Mouse (Mus musculus) liver, embryonic 14.5 days (tissue): ENCODE measurements around the gene Gpr85. TPM values are rescaled to one million over a fixed set of nuclear protein-coding genes. Genes with fewer than 3 reads are reported as not detected.

ENCODE experiments used
- ATAC-seq: fragments of 200-750 bp; cut with Nextera tagmentation; 2 replicates; pipeline ENCODE4 v1.8.0; 2017; ENCODE audit warnings: moderate number of reproducible peaks, mild to moderate bottlenecking, moderate library complexity; ENCODE audit not compliant: insufficient read depth
- DNase-seq, 3 experiments: peaks; one replicate each; pipeline ENCODE4 v3.0.0-alpha.2; 2012 to 2013; ENCODE audit warnings: low read depth in 3 of 3, low spot score in 3 of 3
- H3K27ac ChIP-seq: fragments of 300-500 bp; sonication (generic); 2 replicates; pipeline ENCODE4 v1.5.1; 2014; ENCODE audit warnings: moderate library complexity, mild to moderate bottlenecking, control low read depth, inconsistent platforms
- H3K27me3 ChIP-seq: fragments of 300-500 bp; sonication (generic); 2 replicates; pipeline ENCODE4 v1.6.1; 2014; ENCODE audit warnings: mild to moderate bottlenecking, low read length, moderate library complexity; ENCODE audit not compliant: control insufficient read depth, insufficient read depth
- H3K36me3 ChIP-seq: fragments of 300-500 bp; sonication (generic); replicated peaks from 2 replicates; pipeline ENCODE4 v1.6.1; 2014; ENCODE audit warnings: low read depth; ENCODE audit not compliant: control insufficient read depth, insufficient read depth
- H3K4me1 ChIP-seq, 2 experiments: fragments of 200-500 bp in 1 of 2; fragments of 300-500 bp in 1 of 2; sonication (generic) in 1 of 2; replicated peaks; 2 replicates each; pipeline ENCODE4 v1.6.1; 2012 to 2014; ENCODE audit warnings: antibody characterized with exemption in 1 of 2, inconsistent platforms in 1 of 2, low read length in 1 of 2; ENCODE audit not compliant: control insufficient read depth in 2 of 2, insufficient read depth in 2 of 2
- H3K4me2 ChIP-seq: fragments of 300-500 bp; sonication (generic); 2 replicates; pipeline ENCODE4 v1.6.1; 2014; ENCODE audit warnings: low read depth, mild to moderate bottlenecking, control low read depth, moderate library complexity
- H3K4me3 ChIP-seq, 2 experiments: fragments of 200-500 bp in 1 of 2; fragments of 300-500 bp in 1 of 2; sonication (generic) in 1 of 2; 2 replicates each; pipeline ENCODE4 v1.5.1; 2012 to 2014; ENCODE audit warnings: low read depth in 2 of 2, low read length in 2 of 2, mild to moderate bottlenecking in 2 of 2, control low read depth in 1 of 2, inconsistent platforms in 1 of 2, moderate library complexity in 1 of 2; ENCODE audit not compliant: insufficient read depth in 1 of 2
- H3K9ac ChIP-seq: fragments of 300-500 bp; sonication (generic); replicated peaks from 2 replicates; pipeline ENCODE4 v1.6.1; 2014; ENCODE audit warnings: mild to moderate bottlenecking, control low read depth, moderate library complexity
- H3K9me3 ChIP-seq: fragments of 300-500 bp; sonication (generic); 2 replicates; pipeline ENCODE4 v1.6.1; 2016; ENCODE audit warnings: low read length, mixed read lengths; ENCODE audit not compliant: control insufficient read depth
- CTCF ChIP-seq: IDR thresholded peaks from 2 replicates; pipeline ENCODE4 v1.5.1; 2016; ENCODE audit warnings: antibody characterized with exemption, low read depth, control low read depth
- EP300 ChIP-seq: IDR thresholded peaks from 2 replicates; pipeline ENCODE4 v1.6.1; 2016; ENCODE audit warnings: antibody characterized with exemption, low read depth
- WGBS: fragments of 180-500 bp; shearing (Covaris S2); extraction: QIAGEN DNeasy Blood & Tissue Kit; methylation state at CpG from one replicate; pipeline ENCODE4 v1.1.7; 2014; ENCODE audit not compliant: insufficient replicate concordance; 5-methylcytosine and 5-hydroxymethylcytosine counted together
- polyA plus RNA-seq, 2 experiments: library from polyadenylated mRNA; depleted of rRNA in 1 of 2; stranded (reverse) in 1 of 2; unstranded in 1 of 2; fragments of >200 nt; fragmentation: Nextera tagmentation in 1 of 2; extraction: Ambion mirVana in 1 of 2; gene quantifications; 2 replicates each; pipeline versions ENCODE4 v1.2.1 to v1.2.3; 2012 to 2014

The Gpr85 gene
- polyA plus RNA-seq, 2 experiments = 0.11 to 0.13 TPM

- Histone ChIP-seq H3K27ac (no peak overlapping the region), H3K4me2 (no peak overlapping the region), H3K4me1 (no peaks in the 10 kb centered on the region), H3K36me3 (no peaks in the 10 kb centered on the region), H3K27me3 (no peaks in the 10 kb centered on the region), H3K4me3 (no peak overlapping the region), H3K9ac (no peak overlapping the region), H3K9me3 (no peaks in the 10 kb centered on the region)
- no peak for TF ChIP-seq CTCF
- no peak for TF ChIP-seq EP300
- 61% methylated on average over 4 of the region's 4 CpGs for WGBS
- no peak for DNase-seq
- no peak for ATAC-seq
Measured at GRCm38 (mm10) chr6:13812157-13812556, 27.6 kb downstream of the Gpr85 start.

- Histone ChIP-seq H3K4me3 (no peak overlapping the region), H3K9me3 (no peaks in the 10 kb centered on the region), H3K27me3 (no peaks in the 10 kb centered on the region), H3K36me3 (no peaks in the 10 kb centered on the region), H3K4me2 (no peak overlapping the region), H3K9ac (no peak overlapping the region), H3K4me1 (no peaks in the 10 kb centered on the region; a peak in 1 of 4 replicates), H3K27ac (no peak overlapping the region)
- no peak for ATAC-seq
- TF ChIP-seq CTCF (no peak), EP300 (no peak)
- DNase-seq = no peak
- 20% methylated on average over 7 of the region's 7 CpGs for WGBS
Measured at GRCm38 (mm10) chr6:13800071-13800470, 39.7 kb downstream of the Gpr85 start.

DNA sequence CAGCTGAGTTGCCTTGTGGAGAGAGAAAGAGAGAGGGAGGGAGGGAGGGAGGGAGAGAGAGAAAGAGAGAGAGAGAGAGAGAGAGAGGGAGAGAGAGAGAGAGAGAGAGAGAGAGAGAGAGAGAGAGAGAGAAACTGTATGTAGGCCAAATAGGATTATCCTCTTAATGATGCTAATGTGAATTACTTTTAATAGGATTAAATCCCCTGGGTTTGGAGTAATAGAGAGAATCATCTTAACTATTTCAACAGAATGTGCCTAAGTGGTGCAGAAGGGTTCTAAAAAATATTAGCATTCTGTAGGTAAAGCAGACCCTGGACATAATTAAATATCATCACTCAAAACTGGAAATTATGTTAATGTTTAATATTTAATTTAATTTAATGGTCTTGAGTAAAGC is 42.4 kb downstream of the Gpr85 start:
- no peak overlapping the region for H3K4me2 ChIP-seq
- H3K9me3 ChIP-seq = no peaks in the 10 kb centered on the region
- no peak overlapping the region for H3K9ac ChIP-seq
- H3K27me3 ChIP-seq = no peaks in the 10 kb centered on the region
- DNase-seq = no peak
- ATAC-seq = no peak
- H3K27ac ChIP-seq = no peak overlapping the region
- no peaks in the 10 kb centered on the region; a peak in 1 of 4 replicates for H3K4me1 ChIP-seq
- TF ChIP-seq CTCF (no peak), EP300 (no peak)
- H3K36me3 ChIP-seq = no peaks in the 10 kb centered on the region
- no peak overlapping the region for H3K4me3 ChIP-seq

Other genes starting within 250 kb of the Gpr85 start
- gene Tmem168, start 231.8 kb downstream of the Gpr85 start, polyA plus RNA-seq (2012; rRNA removed) = 3.6 and 5.1 TPM in 2 replicates
- 12.3 and 13.4 TPM in 2 replicates for gene Tmem168, start 231.8 kb downstream of the Gpr85 start, polyA plus RNA-seq (2014; fragmentation: Nextera tagmentation; extraction: Ambion mirVana)
- gene Bmt2, start 162.0 kb downstream of the Gpr85 start, polyA plus RNA-seq (2012; rRNA removed) = 1.7 and 2.2 TPM in 2 replicates
- gene Bmt2, start 162.0 kb downstream of the Gpr85 start, polyA plus RNA-seq (2014; fragmentation: Nextera tagmentation; extraction: Ambion mirVana) = 3.0 and 3.3 TPM in 2 replicates
- gene 2610001J05Rik, start 31.6 kb upstream of the Gpr85 start, polyA plus RNA-seq (2012; rRNA removed) = 18.1 and 27.7 TPM in 2 replicates
- 27.8 and 27.9 TPM in 2 replicates for gene 2610001J05Rik, start 31.6 kb upstream of the Gpr85 start, polyA plus RNA-seq (2014; fragmentation: Nextera tagmentation; extraction: Ambion mirVana)